Mouse (Mus musculus): ENCODE results near the gene Cacnb2.

Cacnb2 gene

GRCm38 (mm10) chr2:14629814-14630492 lies 27.1 kb downstream of the Cacnb2 start:
- no peaks in the 10 kb centered on the region for H3K36me3 ChIP-seq (ENCODE audit: control insufficient read depth, insufficient read depth, low read length, poor library complexity, severe bottlenecking)
- no peaks in the 10 kb centered on the region for H3K27me3 ChIP-seq (ENCODE audit: control insufficient read depth, insufficient read depth, low read length, poor library complexity, severe bottlenecking)
- no peak for DNase-seq (ENCODE audit: low read depth, low spot score)

GRCm38 (mm10) chr2:14631590-14631989 lies 28.7 kb downstream of the Cacnb2 start:
- DNase-seq (ENCODE audit: low read depth, low spot score) = peak; percentile 88
- no peaks in the 10 kb centered on the region for H3K36me3 ChIP-seq (ENCODE audit: control insufficient read depth, insufficient read depth, low read length, poor library complexity, severe bottlenecking)
- H3K27me3 ChIP-seq (ENCODE audit: control insufficient read depth, insufficient read depth, low read length, poor library complexity, severe bottlenecking) = no peaks in the 10 kb centered on the region

- H3K27me3 ChIP-seq (ENCODE audit: control insufficient read depth, insufficient read depth, low read length, poor library complexity, severe bottlenecking) = no peaks in the 10 kb centered on the region
- no peaks in the 10 kb centered on the region for H3K36me3 ChIP-seq (ENCODE audit: control insufficient read depth, insufficient read depth, low read length, poor library complexity, severe bottlenecking)
- DNase-seq (ENCODE audit: low read depth, low spot score) = no peak
These were observed 30.3 kb downstream of the Cacnb2 start for GRCm38 (mm10) chr2:14633202-14633601.

GRCm38 (mm10) chr2:14639266-14639665 lies 36.4 kb downstream of the Cacnb2 start:
- Histone ChIP-seq H3K36me3 (ENCODE audit: control insufficient read depth, insufficient read depth, low read length, poor library complexity, severe bottlenecking) (no peaks in the 10 kb centered on the region), H3K27me3 (ENCODE audit: control insufficient read depth, insufficient read depth, low read length, poor library complexity, severe bottlenecking) (no peaks in the 10 kb centered on the region)
- DNase-seq (ENCODE audit: low read depth, low spot score) = no peak

- no peaks in the 10 kb centered on the region for H3K27me3 ChIP-seq (ENCODE audit: control insufficient read depth, insufficient read depth, low read length, poor library complexity, severe bottlenecking)
- DNase-seq (ENCODE audit: low read depth, low spot score) = no peak
- H3K36me3 ChIP-seq (ENCODE audit: control insufficient read depth, insufficient read depth, low read length, poor library complexity, severe bottlenecking) = no peaks in the 10 kb centered on the region
These were observed 37.0 kb downstream of the Cacnb2 start for GRCm38 (mm10) chr2:14639877-14640276.

- no peaks in the 10 kb centered on the region for H3K27me3 ChIP-seq (ENCODE audit: control insufficient read depth, insufficient read depth, low read length, poor library complexity, severe bottlenecking)
- no peak for DNase-seq (ENCODE audit: low read depth, low spot score)
These were observed 38.2 kb downstream of the Cacnb2 start for GRCm38 (mm10) chr2:14641040-14641439.

GRCm38 (mm10) chr2:14651268-14651667 lies 48.4 kb downstream of the Cacnb2 start:
- H3K36me3 ChIP-seq (ENCODE audit: control insufficient read depth, insufficient read depth, low read length, poor library complexity, severe bottlenecking) = no peaks in the 10 kb centered on the region
- H3K27me3 ChIP-seq (ENCODE audit: control insufficient read depth, insufficient read depth, low read length, poor library complexity, severe bottlenecking) = no peaks in the 10 kb centered on the region
- no peak for DNase-seq (ENCODE audit: low read depth, low spot score)

More at GRCm38 (mm10) chr2:14641040-14641439, 38.2 kb downstream of the Cacnb2 start:
- no peaks in the 10 kb centered on the region for H3K36me3 ChIP-seq (ENCODE audit: control insufficient read depth, insufficient read depth, low read length, poor library complexity, severe bottlenecking)

GRCm38 (mm10) chr2:14656673-14657072 lies 53.8 kb downstream of the Cacnb2 start:
- DNase-seq (ENCODE audit: low read depth, low spot score) = no peak
- Histone ChIP-seq H3K27me3 (ENCODE audit: control insufficient read depth, insufficient read depth, low read length, poor library complexity, severe bottlenecking) (no peaks in the 10 kb centered on the region), H3K36me3 (ENCODE audit: control insufficient read depth, insufficient read depth, low read length, poor library complexity, severe bottlenecking) (no peaks in the 10 kb centered on the region)

GRCm38 (mm10) chr2:14657205-14657844 lies 54.4 kb downstream of the Cacnb2 start:
- Histone ChIP-seq H3K27me3 (ENCODE audit: control insufficient read depth, insufficient read depth, low read length, poor library complexity, severe bottlenecking) (no peaks in the 10 kb centered on the region), H3K36me3 (ENCODE audit: control insufficient read depth, insufficient read depth, low read length, poor library complexity, severe bottlenecking) (no peaks in the 10 kb centered on the region)
- DNase-seq (ENCODE audit: low read depth, low spot score) = no peak

GRCm38 (mm10) chr2:14665213-14665612 lies 62.3 kb downstream of the Cacnb2 start:
- Histone ChIP-seq H3K27me3 (ENCODE audit: control insufficient read depth, insufficient read depth, low read length, poor library complexity, severe bottlenecking) (no peaks in the 10 kb centered on the region), H3K36me3 (ENCODE audit: control insufficient read depth, insufficient read depth, low read length, poor library complexity, severe bottlenecking) (no peaks in the 10 kb centered on the region)
- DNase-seq (ENCODE audit: low read depth, low spot score) = no peak

- no peaks in the 10 kb centered on the region for H3K27me3 ChIP-seq (ENCODE audit: control insufficient read depth, insufficient read depth, low read length, poor library complexity, severe bottlenecking)
- no peak for DNase-seq (ENCODE audit: low read depth, low spot score)
- no peaks in the 10 kb centered on the region for H3K36me3 ChIP-seq (ENCODE audit: control insufficient read depth, insufficient read depth, low read length, poor library complexity, severe bottlenecking)
These were observed 69.2 kb downstream of the Cacnb2 start for GRCm38 (mm10) chr2:14672117-14672516.

GRCm38 (mm10) chr2:14676885-14677516 lies 74.1 kb downstream of the Cacnb2 start:
- DNase-seq (ENCODE audit: low read depth, low spot score) = peak; percentile 82
- no peaks in the 10 kb centered on the region for H3K36me3 ChIP-seq (ENCODE audit: control insufficient read depth, insufficient read depth, low read length, poor library complexity, severe bottlenecking)

GRCm38 (mm10) chr2:14684231-14684630 lies 81.3 kb downstream of the Cacnb2 start:
- H3K27me3 ChIP-seq (ENCODE audit: control insufficient read depth, insufficient read depth, low read length, poor library complexity, severe bottlenecking) = no peaks in the 10 kb centered on the region
- no peaks in the 10 kb centered on the region for H3K36me3 ChIP-seq (ENCODE audit: control insufficient read depth, insufficient read depth, low read length, poor library complexity, severe bottlenecking)
- no peak for DNase-seq (ENCODE audit: low read depth, low spot score)

More at GRCm38 (mm10) chr2:14676885-14677516, 74.1 kb downstream of the Cacnb2 start:
- H3K27me3 ChIP-seq (ENCODE audit: control insufficient read depth, insufficient read depth, low read length, poor library complexity, severe bottlenecking) = no peaks in the 10 kb centered on the region

GRCm38 (mm10) chr2:14702973-14703645 lies 100.2 kb downstream of the Cacnb2 start:
- Histone ChIP-seq H3K36me3 (ENCODE audit: control insufficient read depth, insufficient read depth, low read length, poor library complexity, severe bottlenecking) (no peaks in the 10 kb centered on the region), H3K27me3 (ENCODE audit: control insufficient read depth, insufficient read depth, low read length, poor library complexity, severe bottlenecking) (no peaks in the 10 kb centered on the region)
- DNase-seq (ENCODE audit: low read depth, low spot score) = peak; percentile 72

- Histone ChIP-seq H3K27me3 (ENCODE audit: control insufficient read depth, insufficient read depth, low read length, poor library complexity, severe bottlenecking) (no peaks in the 10 kb centered on the region), H3K36me3 (ENCODE audit: control insufficient read depth, insufficient read depth, low read length, poor library complexity, severe bottlenecking) (no peaks in the 10 kb centered on the region)
- no peak for DNase-seq (ENCODE audit: low read depth, low spot score)
These were observed 100.8 kb downstream of the Cacnb2 start for GRCm38 (mm10) chr2:14703676-14704075.

Data from splenic B cell, adult 2 months (primary cell).